Mouse (Mus musculus) cerebellum, postnatal 14 days (tissue): ENCODE results near the gene Dock9.

Source experiments
- DNase-seq, 2 experiments: peaks; one replicate each; pipeline ENCODE4 v3.0.0; 2021; ENCODE audit warnings: mixed read lengths in 2 of 2

Dock9 gene

DNA sequence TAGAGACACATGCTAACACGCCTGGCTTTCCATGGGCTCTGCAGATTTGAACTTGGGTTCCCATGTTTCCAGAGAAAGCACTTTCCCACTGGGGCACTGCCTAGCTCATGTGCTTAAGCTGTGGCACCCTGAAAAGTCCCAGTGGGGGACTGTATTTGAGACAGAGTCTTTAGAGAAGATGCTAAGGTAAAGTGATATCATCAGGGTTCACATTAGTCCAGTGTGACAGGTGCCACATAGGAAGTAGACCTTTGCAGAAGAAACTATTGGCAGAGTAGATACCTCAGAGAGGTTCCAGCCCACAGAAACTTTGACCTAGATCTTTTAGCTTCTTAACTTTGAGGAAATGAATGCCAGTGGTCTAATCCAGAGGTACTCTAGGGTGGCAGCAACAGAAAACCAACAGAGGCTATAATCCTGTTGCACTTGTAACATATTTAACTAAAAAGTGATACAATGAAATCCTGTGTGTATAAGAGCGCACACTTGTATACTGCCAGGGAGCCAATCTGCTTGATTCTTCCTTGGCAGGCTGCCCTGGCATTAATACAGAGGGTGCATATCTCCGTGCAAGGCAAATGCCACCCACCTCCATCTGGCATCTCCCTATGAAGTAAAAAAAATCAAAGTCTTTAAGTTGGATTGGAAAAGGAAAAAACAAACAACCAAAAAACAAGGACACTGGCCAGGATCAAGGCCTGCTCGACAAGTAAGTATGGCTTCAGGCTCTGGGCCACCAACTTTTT, 179.8 kb downstream of the Dock9 start:
- DNase-seq = peak; percentile 92 to 96

DNA sequence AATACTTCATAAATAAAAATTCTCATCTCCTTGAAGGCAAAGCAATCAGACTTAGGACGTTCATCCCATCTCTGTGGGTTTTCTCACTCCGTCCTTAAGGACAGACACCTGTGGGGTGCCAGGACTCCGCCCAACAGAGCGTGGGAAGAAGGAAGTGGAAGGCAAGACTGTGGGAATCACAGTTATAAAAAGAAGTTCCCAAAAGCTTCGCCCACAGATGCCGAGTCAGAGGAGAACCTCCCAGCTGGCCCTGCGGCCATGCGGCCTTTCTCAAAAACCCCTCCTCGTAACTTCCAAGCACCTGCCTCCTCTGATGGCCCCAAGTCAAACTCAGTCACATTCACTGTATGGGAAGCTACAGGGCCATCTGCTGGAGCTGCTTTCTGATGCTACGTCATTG, 182.2 kb downstream of the Dock9 start:
- DNase-seq = no peak

DNA sequence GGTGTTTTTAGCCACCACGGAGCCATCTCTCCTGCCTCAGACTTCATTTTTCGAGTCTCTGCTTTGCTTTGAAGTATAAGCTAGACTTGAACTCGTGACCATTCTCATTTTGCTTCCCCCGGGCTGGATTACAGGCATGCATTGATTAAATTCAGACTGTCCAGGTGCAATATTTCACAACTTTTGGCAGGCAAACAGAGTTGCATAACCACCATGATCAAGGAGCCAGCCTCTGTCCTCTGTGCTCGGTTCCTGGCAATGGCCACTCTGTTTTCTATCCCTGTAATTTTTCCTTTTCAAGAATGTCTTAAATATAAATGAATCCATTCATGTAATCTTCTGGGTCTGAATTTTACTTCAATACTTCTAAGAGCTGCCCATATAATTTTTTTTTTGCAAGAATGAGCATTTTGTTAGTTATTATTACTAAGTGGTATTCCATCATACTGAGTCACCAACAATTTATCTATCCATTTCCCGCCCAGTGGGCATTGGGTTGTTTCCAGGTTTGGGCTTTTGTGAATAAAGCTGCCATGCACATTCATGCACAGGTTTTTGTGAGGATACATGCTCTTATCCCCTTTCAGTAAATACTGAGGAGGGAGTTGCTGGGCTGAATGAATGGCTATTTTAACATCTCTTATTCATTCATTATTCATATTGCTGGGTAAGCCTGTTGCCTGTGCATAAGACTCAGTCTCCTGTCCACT, 183.0 kb downstream of the Dock9 start:
- peak; percentile 53 to 67 for DNase-seq

DNA sequence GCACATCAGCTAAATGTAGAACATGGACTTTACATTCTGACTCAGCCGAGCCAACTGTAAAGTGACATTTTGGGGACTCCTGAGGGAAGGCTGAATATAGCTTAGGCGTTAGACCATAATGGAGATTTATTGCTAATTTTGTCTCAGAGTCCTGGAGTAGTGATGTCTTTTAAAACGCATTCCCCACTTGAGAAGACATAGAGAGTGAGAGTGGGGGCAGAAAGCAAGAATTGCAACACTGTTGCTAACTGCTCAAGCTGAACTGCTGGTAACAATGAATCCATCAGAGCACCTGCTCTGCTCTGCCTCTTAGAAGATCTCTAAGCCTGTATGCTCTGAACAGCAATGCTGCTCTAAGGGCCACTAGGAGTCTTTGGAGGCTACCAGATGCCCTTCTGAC, 184.1 kb downstream of the Dock9 start:
- DNase-seq = no peak

DNA sequence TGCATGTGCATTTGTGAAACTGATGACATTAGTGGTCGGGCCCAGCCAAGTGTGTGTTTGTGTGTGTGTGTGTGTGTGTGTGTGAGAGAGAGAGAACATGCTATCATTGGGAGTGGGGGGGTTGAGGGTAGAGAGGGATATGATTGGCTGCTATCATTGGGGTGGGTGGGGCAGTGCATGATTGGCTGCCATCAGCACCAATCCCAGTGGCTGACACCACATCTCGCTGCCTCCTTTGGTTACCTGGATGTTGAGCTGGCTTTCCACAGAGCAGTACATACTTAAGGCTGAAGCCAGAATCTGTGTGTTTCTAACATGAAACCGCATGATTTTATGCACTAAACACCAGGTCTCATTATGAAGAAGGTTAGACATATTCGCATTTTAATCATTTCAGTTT, 184.7 kb downstream of the Dock9 start:
- DNase-seq = peak in 1 of 2 experiments; percentile 36

DNA sequence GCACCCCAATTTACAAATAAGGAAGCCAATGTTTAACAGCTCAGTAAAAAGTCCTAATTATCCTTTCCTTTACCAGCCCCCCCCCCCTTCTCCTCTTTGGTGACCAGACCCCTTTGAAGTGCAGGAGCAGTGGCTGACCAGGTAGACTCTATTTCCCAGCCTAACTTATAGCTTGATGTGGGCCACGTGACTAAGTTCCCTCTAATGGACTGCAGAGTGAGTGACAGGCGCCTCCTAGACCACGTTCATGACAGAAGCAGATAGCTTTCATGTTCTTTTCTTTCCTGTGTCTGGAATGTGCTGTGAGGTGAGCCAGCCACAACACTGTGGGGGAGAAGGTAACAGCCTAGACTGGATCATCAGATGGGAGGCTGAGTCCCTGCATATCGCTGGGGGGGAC, 186.1 kb downstream of the Dock9 start:
- DNase-seq = no peak

DNA sequence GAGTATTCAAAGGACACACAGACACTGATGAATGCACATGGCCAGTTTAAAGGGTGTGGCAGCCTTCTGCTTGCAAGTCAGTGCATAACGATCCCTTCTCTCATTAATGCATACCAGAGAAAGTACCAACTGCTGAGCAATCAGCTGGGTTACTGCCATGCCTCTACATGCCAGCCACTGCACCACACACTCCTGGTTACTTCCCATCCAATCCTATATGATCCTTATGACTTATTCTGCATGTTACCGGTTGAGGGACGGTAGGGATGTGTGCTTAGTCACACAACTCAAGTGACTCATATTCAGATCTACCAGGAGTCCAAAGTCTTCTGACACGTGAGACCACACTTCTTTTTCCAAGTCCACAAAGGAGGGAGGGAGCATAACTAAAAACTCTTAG, 186.5 kb downstream of the Dock9 start:
- no peak for DNase-seq

DNA sequence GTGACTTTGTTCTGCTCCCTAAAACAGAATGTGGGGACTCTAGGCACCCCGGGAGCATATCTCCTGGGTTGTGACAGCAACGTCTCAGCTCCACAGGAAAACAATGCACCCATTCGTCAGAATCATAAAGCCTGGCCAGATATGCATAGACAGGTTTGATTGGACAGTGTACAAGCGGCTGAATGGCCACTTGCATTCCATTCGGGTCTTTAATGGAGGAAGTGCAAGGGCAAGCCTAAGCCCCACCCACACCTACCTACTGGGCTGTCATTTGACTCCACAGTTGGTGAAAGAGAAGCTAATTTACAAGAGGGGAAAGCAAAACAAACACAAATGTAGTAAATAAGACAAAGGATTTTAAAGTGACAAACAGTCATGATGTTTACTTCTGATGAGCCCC, 189.1 kb downstream of the Dock9 start:
- DNase-seq = no peak

DNA sequence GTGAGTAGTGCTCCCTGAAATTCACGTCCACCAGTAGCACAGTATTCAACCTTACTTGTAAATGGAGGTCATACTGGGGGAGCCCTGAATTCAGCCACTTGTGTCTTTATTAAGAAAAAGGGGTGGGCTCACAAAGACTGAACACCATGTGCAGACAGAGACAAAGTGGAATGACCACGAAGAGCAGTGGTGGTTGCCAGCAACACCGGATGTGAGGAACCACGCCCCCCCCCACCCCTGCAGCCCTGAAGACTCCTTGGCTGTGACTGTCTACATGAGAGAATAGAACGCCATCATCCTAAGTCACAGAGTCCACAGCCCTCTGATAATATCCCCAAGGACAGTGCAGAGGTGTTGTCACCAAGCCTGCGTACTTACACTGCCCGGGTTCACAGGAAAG, 191.2 kb downstream of the Dock9 start:
- no peak for DNase-seq

DNA sequence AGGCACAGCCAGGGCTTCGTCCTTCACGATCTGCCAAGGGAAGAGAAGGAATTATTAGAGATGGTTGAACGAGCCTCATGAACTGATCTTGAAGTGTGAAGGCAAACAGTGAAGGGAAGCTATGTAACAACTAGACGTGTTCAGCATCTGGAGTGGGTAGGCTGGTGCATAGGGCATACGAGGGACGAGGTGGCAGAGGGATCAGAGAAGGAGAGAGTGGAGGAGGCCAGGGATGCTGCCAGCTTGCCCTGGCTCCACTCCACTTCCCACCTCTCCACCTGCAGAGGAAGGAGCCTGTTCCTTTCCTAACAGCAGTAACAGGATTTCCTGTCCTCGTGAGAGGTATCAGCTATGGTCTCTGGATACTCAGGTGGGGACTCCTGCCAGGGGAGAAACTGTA, 192.4 kb downstream of the Dock9 start:
- peak; percentile 55 to 61 for DNase-seq

DNA sequence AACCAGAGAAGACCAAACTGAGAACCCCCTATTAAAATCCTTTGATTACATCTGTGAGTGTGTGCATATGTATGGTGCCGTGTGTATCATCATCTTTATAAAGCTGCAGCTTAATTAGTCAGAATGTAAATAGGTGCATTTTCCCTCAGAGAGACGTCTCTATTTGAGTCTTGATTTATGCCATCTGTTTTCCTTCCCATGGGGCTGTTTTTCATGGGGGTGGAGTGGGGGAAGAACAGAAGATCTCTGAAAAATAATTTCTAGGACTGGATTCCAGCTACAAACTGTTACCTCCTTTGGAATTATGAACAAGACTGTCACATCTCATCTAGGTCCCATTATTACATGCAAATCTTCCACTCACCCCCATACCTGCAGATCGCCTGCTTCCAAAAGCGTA, 193.1 kb downstream of the Dock9 start:
- DNase-seq = no peak

DNA sequence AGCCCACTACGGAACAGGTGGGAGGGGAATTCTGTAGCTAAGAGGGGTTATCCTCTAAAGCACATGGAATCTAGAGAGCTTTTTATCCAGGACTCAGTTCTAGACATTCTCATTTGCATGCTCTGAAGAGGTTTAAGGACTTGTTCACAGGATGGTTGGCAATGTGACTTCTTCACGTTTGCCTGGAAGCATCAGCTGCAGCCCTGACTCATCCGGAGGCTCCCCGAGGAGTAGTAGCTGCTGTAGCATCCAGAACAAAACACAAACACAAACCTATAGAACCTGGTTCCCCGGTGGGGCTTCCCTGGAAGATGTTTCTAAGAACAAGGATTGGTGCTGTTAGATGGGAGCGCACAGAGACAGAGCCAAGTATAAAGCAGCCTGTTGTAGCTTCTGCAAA, 195.0 kb downstream of the Dock9 start:
- DNase-seq = no peak

DNA sequence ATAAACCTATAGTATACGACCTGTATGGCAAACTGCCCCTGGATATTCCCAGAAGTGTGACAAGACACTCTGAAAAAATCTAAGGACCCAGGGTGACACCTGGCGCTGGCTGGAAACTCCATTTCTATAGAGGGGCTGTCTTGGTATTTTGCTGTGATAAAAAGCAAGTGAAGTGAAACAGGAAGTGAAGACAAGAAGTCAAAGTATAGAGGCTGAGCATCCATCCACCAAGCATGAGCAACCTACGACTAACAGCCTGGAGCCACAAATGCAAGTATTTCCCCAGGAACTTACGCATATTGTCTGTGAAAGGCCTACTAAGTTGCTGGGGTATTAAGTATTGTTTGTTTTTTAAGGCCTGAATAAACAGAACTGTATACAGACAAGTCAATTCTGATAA, 197.1 kb downstream of the Dock9 start:
- DNase-seq = no peak

DNA sequence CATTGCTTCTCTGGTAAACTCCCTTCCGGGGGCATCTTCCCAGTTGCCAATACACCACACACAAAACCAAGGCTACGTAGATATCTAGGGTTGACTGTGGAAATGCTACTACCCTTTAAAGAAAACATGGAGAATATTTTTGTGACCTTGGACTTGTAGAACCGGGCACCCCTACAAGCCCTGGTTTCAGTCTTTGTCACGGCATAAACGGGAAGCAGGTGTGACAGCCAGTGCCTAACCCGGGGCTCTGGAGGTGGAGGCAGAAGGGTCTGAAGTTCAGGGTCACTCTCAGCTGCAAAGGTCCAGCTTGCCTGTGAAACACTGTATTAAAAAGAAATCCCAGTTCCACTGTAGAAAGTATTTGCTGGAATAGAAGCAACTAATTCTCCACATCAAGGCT, 200.6 kb downstream of the Dock9 start:
- DNase-seq = no peak

DNA sequence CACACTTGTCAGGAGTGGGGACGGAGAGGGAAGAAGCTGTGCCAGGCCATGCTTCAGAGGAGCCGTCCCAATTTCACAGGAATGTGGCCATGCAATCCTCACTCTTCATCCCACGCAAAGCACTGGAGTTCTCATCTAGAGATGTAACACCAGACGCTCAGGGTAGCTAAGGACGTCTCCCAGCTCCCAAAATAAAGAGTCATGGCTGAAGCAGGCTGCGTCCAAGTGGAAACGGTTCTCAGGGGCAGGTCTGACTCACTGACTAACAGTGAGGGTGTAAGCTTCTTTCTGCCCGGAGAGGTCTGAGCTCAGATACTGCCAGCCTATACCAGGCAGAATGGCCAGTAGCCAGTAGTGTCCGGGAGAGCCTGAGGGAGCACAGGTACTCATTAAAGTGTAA, 201.0 kb downstream of the Dock9 start:
- no peak for DNase-seq

DNA sequence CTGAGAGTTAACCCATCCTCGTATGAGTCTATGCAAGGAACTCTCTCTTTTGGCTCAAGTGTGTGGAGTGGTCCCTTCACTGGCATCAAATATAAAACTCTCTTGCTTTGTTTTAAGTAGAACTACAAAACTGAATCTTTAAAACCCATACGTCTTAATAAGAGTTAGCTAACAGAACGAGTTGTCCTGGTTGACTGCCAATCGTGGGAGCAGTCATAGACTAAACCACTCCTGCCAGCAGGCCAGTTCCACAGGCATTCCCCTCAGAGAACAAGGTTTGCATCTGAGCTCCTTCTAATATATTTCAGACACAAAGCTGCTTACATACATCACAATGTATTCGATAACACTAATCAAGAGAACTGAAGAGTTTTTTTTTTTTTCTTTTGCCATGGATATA, 203.0 kb downstream of the Dock9 start:
- DNase-seq = no peak

DNA sequence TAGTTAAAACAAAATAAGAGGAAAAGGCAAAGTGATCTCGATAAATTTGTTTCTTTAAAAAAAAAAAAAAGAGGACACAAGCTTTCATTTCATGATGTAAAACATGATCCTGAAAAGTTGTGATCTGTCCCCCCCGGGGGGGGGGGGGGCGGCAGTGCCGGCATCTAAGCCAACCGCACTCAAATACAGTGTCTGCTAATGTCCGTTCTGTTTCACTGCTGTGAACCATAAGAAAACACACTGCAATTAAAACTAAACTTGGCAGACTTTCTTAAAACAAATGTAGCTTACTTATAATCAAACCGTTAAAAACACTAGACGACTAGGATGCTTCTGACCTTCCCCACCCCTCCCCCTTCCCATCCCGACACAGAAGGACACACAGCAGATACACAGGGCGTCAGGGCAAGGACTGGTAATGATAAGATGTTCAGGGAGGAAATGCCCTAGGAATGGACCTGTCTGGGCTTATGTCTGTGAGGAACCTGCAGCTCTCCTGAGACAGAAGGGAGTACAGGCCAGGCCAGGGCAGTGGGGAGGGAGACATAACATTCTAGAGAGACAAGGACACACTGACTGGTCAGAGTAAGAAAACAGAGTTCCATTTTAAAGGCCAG, 204.2 kb downstream of the Dock9 start:
- DNase-seq = no peak

DNA sequence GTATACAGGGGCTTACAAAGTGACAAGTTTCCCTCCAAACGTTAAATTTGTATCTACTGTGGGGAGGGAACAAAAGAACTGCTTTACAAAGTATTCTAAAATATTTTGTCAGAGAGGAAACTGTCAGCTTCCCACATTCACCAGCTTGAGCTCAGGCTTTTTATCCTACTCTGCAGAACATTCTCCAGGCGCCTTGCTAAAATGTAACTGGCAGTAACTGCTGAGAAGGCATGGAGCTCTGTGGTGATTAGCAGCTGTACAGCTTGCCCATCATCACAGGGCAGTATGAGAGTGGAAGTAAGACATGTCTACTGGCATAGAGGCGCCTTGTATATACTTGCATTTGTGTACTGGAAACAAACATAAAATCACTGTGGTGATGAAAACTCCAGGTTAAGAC, 204.7 kb downstream of the Dock9 start:
- no peak for DNase-seq

DNA sequence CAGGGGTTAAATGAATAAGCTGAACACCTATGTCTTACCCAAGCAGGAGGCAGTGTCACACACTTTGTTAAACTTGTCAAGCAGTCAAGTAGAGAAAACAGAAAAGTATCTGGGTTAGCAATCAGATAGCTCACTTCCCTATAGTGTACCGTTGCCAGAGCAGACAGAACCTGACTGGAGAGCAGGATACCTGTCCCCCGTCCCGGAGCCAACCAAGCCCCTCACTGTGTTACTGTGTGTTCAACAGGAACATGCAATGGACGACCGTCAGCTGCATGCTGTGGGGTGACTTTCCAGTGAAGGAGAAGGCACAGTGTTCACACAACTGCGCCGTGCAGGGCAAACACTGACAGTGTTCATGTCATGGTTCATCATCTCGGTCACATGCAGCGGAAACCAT, 205.3 kb downstream of the Dock9 start:
- peak; percentile 44 to 55 for DNase-seq

DNA sequence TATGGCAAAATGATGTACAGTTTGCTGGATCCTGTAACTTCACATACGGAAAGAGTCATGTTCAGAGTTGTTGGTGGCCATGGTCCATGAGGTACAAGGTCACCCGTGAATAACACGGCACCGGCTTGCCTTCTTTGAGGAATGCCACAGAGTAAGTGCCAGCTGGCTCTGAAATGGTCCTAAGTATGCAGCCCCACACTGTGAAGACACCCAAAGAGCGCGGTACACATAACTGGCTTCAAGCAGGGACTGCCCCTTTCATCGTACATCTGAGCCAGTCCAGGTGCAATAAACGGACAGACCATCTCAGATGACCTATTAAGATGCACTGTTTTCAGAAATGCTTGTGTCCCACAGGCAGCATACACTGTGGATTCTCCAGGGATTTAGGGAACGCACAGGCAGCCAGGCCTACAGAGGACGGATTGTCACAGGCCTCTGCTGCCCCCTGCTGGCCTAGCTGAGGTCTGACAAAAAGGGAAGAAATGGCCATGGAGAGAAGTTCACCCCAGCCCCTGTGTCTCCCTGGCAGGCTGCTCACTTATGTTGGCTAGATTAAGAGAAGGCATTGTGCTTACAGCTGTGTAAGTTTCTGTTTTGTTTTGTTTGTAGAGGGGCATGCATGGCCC, 208.4 kb downstream of the Dock9 start:
- peak; percentile 84 to 86 for DNase-seq

DNA sequence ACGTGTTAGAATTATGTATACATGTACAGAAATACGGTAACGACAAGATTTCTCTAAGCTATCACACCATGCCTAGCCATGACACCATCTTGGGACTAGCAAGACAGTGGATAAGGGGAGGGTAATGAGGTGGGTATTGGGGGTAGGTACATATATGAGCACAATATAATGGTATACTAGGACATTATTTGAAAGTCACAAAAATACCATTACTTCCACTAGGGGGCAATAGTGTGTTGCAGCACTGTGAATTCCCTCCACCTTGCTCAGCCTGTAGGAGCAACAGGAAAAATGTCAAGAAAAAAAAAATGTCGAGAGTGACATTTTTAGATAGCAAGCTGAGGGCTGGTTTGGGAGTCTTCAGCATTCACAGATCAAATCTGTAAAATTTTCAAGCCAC, 209.2 kb downstream of the Dock9 start:
- DNase-seq = peak in 1 of 2 experiments; percentile 66

DNA sequence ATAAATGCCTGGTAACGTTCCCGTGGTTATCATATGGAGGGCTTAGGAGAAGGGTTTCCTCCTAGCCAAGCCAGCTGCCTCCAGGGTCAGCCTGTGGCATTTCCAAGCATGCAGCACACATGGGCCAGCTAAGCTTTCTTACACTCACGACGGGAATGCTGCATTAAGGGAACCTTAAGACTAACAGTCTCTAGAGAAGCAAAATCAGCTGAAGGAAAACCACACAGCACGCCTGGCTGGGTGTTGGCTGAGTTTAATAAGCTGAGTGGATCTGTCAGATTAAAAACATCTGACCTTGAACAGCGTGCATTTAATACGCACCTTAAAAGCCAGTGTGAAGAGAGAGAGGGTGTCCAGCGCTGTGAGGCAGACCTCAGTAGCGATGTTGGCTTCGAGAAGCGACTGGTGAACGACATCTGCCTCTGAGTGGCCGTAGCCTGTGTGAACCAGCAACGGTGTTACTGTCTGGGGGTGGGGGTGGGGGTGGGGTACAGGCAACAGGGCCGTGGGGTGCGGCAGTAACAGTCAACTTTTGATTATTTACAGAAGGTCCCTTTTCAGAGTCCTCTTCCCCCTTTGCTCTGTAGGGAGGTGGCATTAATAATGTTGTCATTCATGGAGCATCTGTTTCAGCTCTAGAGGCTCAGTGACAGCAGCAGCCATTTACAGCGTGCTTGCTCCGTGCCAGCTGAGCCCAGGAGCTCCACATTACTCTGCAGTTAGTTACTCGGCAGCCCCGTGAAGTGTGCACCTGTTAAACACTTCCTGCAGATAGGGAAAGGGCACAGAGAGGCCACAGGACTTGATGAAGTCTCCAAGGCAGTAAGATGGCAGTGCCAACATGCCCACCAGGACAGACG, 211.5 kb downstream of the Dock9 start:
- DNase-seq = no peak

DNA sequence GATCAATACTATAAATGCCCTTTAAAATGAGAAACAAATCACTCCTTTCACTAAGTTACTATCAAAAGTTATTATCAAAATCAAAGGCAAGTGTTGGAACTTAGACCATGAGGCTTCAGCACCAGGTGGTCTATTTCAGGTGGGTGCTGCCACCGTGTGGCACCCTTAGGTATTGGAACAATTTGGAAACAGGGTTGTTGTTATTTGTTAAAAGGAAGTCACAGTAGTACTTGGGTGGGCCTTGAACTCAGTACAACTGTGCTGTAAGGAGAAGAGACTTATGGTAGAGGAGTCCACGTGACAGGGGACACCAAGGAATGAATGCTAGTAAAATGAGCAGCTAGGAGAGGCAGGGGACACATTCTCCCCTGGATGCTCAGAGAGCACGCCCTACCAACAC, 218.6 kb downstream of the Dock9 start:
- peak; percentile 62 to 69 for DNase-seq
